Mouse (Mus musculus): Measurements from ENCODE around the gene Ddx27. TPM values are rescaled to one million over a fixed set of nuclear protein-coding genes. Genes with fewer than 3 reads are reported as not detected.

Gene Ddx27
- polyA plus RNA-seq, 1 experiment = 72.1 TPM

- TF ChIP-seq CTCF (IDR thresholded peaks at IDR 0.05; ENCODE audit: low read depth, low read length) (no peak), EP300 (IDR thresholded peaks at IDR 0.05; ENCODE audit: insufficient read depth, low read depth, low read length) (0 out of 2 replicates have a peak, but pooled peaks have one; percentile 6)
- H3K27me3 ChIP-seq (ENCODE audit: control insufficient read depth, insufficient read depth, low read length, poor library complexity, severe bottlenecking) = no peaks in the 10 kb centered on the region
- no peaks in the 10 kb centered on the region for H3K9me3 ChIP-seq (replicated peaks; ENCODE audit: control insufficient read depth, insufficient read depth, low read length, poor library complexity, severe bottlenecking)
- H3K27ac ChIP-seq (ENCODE audit: insufficient read depth, low read length) = peak overlapping the region; percentile 5; the same call in 1 of the 2 replicates
- H3K36me3 ChIP-seq (ENCODE audit: control insufficient read depth, insufficient read depth, low read length, poor library complexity, severe bottlenecking) = peaks cover 12% of the 10 kb centered on the region; the same call in 1 of the 2 replicates
- no peak overlapping the region; the same call in 1 of the 2 replicates for H3K4me3 ChIP-seq (ENCODE audit: low read depth, low read length)
- H3K9ac ChIP-seq (ENCODE audit: low read depth, poor library complexity, severe bottlenecking) = peak overlapping the region; percentile 20; the same call in 1 of the 2 replicates
- peaks cover 2% of the 10 kb centered on the region for H3K4me1 ChIP-seq (ENCODE audit: control insufficient read depth, insufficient read depth, low read length)
These were observed 33.8 kb downstream of the Ddx27 start for GRCm38 (mm10) chr2:167048698-167049358.

- peaks cover 28% of the 10 kb centered on the region for H3K36me3 ChIP-seq (ENCODE audit: control insufficient read depth, insufficient read depth, low read length, poor library complexity, severe bottlenecking)
- H3K9ac ChIP-seq (ENCODE audit: low read depth, poor library complexity, severe bottlenecking) = no peak overlapping the region
- H3K9me3 ChIP-seq (replicated peaks; ENCODE audit: control insufficient read depth, insufficient read depth, low read length, poor library complexity, severe bottlenecking) = no peaks in the 10 kb centered on the region
- H3K27me3 ChIP-seq (ENCODE audit: control insufficient read depth, insufficient read depth, low read length, poor library complexity, severe bottlenecking) = no peaks in the 10 kb centered on the region
- peaks cover 2% of the 10 kb centered on the region for H3K4me1 ChIP-seq (ENCODE audit: control insufficient read depth, insufficient read depth, low read length)
- TF ChIP-seq CTCF (IDR thresholded peaks at IDR 0.05; ENCODE audit: low read depth, low read length) (no peak), EP300 (IDR thresholded peaks at IDR 0.05; ENCODE audit: insufficient read depth, low read depth, low read length) (no peak), POLR2A (IDR thresholded peaks at IDR 0.05; ENCODE audit: insufficient read depth, low read length) (no peak)
- no peak overlapping the region for H3K4me3 ChIP-seq (ENCODE audit: low read depth, low read length)
- H3K27ac ChIP-seq (ENCODE audit: insufficient read depth, low read length) = no peak overlapping the region
These were observed 38.3 kb downstream of the Ddx27 start for GRCm38 (mm10) chr2:167053127-167053844.

- Histone ChIP-seq H3K36me3 (ENCODE audit: control insufficient read depth, insufficient read depth, low read length, poor library complexity, severe bottlenecking) (peaks cover 26% of the 10 kb centered on the region), H3K27ac (ENCODE audit: insufficient read depth, low read length) (no peak overlapping the region), H3K9me3 (replicated peaks; ENCODE audit: control insufficient read depth, insufficient read depth, low read length, poor library complexity, severe bottlenecking) (no peaks in the 10 kb centered on the region), H3K4me3 (ENCODE audit: low read depth, low read length) (no peak overlapping the region), H3K27me3 (ENCODE audit: control insufficient read depth, insufficient read depth, low read length, poor library complexity, severe bottlenecking) (no peaks in the 10 kb centered on the region), H3K9ac (ENCODE audit: low read depth, poor library complexity, severe bottlenecking) (no peak overlapping the region), H3K4me1 (ENCODE audit: control insufficient read depth, insufficient read depth, low read length) (peaks cover 3% of the 10 kb centered on the region)
- TF ChIP-seq CTCF (IDR thresholded peaks at IDR 0.05; ENCODE audit: low read depth, low read length) = no peak
- TF ChIP-seq POLR2A (IDR thresholded peaks at IDR 0.05; ENCODE audit: insufficient read depth, low read length) = no peak
- TF ChIP-seq EP300 (IDR thresholded peaks at IDR 0.05; ENCODE audit: insufficient read depth, low read depth, low read length) = no peak
These were observed 40.4 kb downstream of the Ddx27 start for GRCm38 (mm10) chr2:167055386-167055785.

- Histone ChIP-seq H3K27ac (ENCODE audit: insufficient read depth, low read length) (no peak overlapping the region), H3K9me3 (replicated peaks; ENCODE audit: control insufficient read depth, insufficient read depth, low read length, poor library complexity, severe bottlenecking) (no peaks in the 10 kb centered on the region), H3K9ac (ENCODE audit: low read depth, poor library complexity, severe bottlenecking) (no peak overlapping the region), H3K27me3 (ENCODE audit: control insufficient read depth, insufficient read depth, low read length, poor library complexity, severe bottlenecking) (no peaks in the 10 kb centered on the region), H3K4me1 (ENCODE audit: control insufficient read depth, insufficient read depth, low read length) (peaks cover 7% of the 10 kb centered on the region), H3K36me3 (ENCODE audit: control insufficient read depth, insufficient read depth, low read length, poor library complexity, severe bottlenecking) (peaks cover 26% of the 10 kb centered on the region), H3K4me3 (ENCODE audit: low read depth, low read length) (no peak overlapping the region)
- TF ChIP-seq EP300 (IDR thresholded peaks at IDR 0.05; ENCODE audit: insufficient read depth, low read depth, low read length) (no peak), POLR2A (IDR thresholded peaks at IDR 0.05; ENCODE audit: insufficient read depth, low read length) (no peak)
These were observed 41.4 kb downstream of the Ddx27 start for GRCm38 (mm10) chr2:167056210-167056941.

GRCm38 (mm10) chr2:167056942-167057323 is 41.9 kb downstream of the Ddx27 start:
- Histone ChIP-seq H3K4me3 (ENCODE audit: low read depth, low read length) (no peak overlapping the region), H3K9ac (ENCODE audit: low read depth, poor library complexity, severe bottlenecking) (no peak overlapping the region), H3K36me3 (ENCODE audit: control insufficient read depth, insufficient read depth, low read length, poor library complexity, severe bottlenecking) (peaks cover 26% of the 10 kb centered on the region), H3K27me3 (ENCODE audit: control insufficient read depth, insufficient read depth, low read length, poor library complexity, severe bottlenecking) (no peaks in the 10 kb centered on the region), H3K27ac (ENCODE audit: insufficient read depth, low read length) (no peak overlapping the region), H3K4me1 (ENCODE audit: control insufficient read depth, insufficient read depth, low read length) (peaks cover 7% of the 10 kb centered on the region), H3K9me3 (replicated peaks; ENCODE audit: control insufficient read depth, insufficient read depth, low read length, poor library complexity, severe bottlenecking) (no peaks in the 10 kb centered on the region)
- TF ChIP-seq CTCF (IDR thresholded peaks at IDR 0.05; ENCODE audit: low read depth, low read length) = no peak
- no peak for TF ChIP-seq EP300 (IDR thresholded peaks at IDR 0.05; ENCODE audit: insufficient read depth, low read depth, low read length)
- TF ChIP-seq POLR2A (IDR thresholded peaks at IDR 0.05; ENCODE audit: insufficient read depth, low read length) = no peak
